Mouse (Mus musculus) induced T-regulatory cell, adult 2 months (primary cell): ENCODE measurements around the gene Olfr311.

Source experiments
- DNase-seq: peaks from one replicate; pipeline ENCODE4 v3.0.0-alpha.2; 2012; ENCODE audit warnings: low read depth

Gene Olfr311

DNA sequence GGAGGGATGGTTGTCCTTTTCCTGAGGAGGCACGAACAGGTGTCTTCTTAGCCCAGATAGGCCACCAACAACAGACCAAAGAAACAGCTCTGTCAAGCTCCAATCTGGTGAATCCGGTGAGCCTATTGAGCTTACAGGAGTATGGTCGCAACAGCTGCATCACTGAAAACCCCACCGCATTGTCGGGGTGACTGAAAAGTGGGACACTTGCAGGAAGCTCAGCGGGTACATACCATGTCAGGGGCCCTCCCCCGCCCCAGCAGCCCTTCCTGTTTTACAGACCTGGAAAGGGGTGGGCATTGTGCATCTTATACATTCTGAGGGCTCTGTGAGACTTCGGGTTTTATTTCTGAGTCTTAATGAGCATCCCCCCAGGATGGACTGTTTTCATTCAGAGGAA is 44.7 kb downstream of the Olfr311 start:
- DNase-seq, result no peak

DNA sequence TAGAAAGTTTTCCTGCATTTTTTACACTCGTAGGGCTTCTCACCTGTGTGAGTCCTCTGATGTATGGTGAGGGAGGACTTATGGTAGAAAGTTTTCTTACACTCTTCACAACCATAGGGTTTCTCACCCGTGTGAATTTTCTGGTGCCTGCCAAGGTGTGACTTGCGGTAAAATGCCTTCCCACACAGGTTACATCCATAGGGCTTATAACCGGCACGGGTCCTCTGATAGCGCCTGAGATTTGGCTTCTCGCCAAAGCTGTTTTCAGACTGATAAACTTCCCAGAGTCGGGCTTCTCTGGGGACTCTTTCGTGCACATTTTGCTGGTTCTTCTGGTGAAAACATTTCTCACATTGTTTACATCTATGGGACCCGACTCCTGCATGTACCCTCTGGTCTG is 51.5 kb downstream of the Olfr311 start:
- DNase-seq, result no peak
